Mouse (Mus musculus): ENCODE results near the gene Pate1. TPM values are rescaled to one million over a fixed set of nuclear protein-coding genes. Genes with fewer than 3 reads are reported as not detected.

Pate1 gene
- not detected in 2 replicates for polyA plus RNA-seq (2014; fragmentation: Nextera tagmentation; extraction: Ambion mirVana)

DNA sequence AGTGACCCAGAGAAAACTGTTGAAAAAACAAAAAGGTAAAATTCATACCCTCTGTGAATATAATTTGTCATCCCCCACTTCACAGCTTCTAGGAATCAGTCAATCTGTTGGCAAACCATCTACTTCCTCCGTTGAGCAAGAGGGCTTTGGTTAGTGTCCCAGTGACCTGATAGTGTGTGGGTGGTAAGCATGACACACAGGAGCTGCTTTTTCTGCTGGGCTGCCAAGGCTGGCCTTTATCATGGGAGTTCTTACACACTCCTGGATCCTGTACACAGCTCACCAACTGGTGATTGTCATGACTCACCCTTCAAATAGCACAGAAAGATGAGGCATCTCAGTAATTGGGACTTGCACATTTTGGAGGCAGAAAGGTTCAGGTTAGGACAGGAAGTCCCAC, at the start of gene Pate1:
Gene Pate1, minus strand, starts transcription at position 378 of the 400 bp plus-strand sequence.
- Histone ChIP-seq H3K9ac (ENCODE audit: low read depth, low read length) (no peak within 1 kb of the TSS), H3K27me3 (replicated peaks; ENCODE audit: control insufficient read depth, insufficient read depth, low read length) (no peaks in the 10 kb centered on the region), H3K4me3 (ENCODE audit: low read depth, low read length) (no peak within 1 kb of the TSS), H3K36me3 (ENCODE audit: control insufficient read depth, insufficient read depth, low read length) (no peaks in the 10 kb centered on the region), H3K27ac (replicated peaks; ENCODE audit: low read depth, low read length) (no peak within 1 kb of the TSS), H3K9me3 (ENCODE audit: control insufficient read depth, low read length) (no peaks in the 10 kb centered on the region), H3K4me1 (ENCODE audit: control insufficient read depth, insufficient read depth, low read length) (no peaks in the 10 kb centered on the region), H3K4me2 (ENCODE audit: low read depth, low read length) (no peak within 1 kb of the TSS)
- no peak for ATAC-seq (ENCODE audit: low read depth)
- 36% methylated on average over 1 of the region's 1 CpGs for whole genome bisulfite sequencing
- DNase-seq (ENCODE audit: low spot score): no peak

DNA sequence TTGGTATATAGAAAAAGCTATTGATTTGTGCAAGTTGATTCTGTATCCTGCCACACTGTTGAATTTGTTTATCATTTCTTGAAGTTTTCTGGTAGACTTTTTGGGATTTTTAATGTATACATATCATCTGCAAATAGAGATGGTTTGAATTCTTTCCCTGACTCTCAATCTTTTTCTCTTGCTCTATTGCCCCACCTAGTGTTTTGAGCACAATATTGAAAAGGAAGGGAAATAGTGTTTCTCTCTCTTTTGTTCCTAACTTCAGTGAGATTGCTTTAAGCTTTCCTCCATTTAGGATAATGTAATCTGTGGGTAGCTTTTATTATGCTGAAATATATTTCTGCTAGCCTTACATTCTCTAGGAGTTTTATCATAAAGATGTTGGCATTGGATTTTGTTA, 20.1 kb upstream of the Pate1 start:
- Histone ChIP-seq H3K36me3 (ENCODE audit: control insufficient read depth, insufficient read depth, low read length) (no peaks in the 10 kb centered on the region), H3K4me1 (ENCODE audit: control insufficient read depth, insufficient read depth, low read length) (no peaks in the 10 kb centered on the region), H3K27me3 (replicated peaks; ENCODE audit: control insufficient read depth, insufficient read depth, low read length) (no peaks in the 10 kb centered on the region), H3K9me3 (ENCODE audit: control insufficient read depth, low read length) (no peaks in the 10 kb centered on the region), H3K9ac (ENCODE audit: low read depth, low read length) (no peak overlapping the region), H3K4me3 (ENCODE audit: low read depth, low read length) (no peak overlapping the region), H3K4me2 (ENCODE audit: low read depth, low read length) (no peak overlapping the region), H3K27ac (replicated peaks; ENCODE audit: low read depth, low read length) (no peak overlapping the region)
- no peak for DNase-seq (ENCODE audit: low spot score)
- ATAC-seq (ENCODE audit: low read depth): no peak

DNA sequence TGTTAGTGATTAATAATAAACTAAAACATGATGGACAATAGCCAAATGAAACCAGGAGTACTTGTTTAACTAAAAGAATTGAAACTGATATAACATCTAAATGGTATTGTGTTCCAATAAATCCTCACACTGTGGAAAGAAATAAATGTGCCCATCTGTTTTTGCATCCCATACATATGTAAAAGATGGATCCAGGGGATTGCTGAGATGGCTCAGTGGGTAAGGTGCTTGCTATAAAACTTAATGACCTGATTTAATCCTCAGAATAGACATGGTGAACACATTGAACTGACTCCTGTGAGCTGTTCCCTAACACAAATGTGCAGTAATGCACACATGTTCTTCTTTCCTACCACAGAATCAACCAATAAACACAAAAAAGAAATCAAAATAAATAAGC, 4.7 kb upstream of the Pate1 start:
- H3K27me3 ChIP-seq (replicated peaks; ENCODE audit: control insufficient read depth, insufficient read depth, low read length): no peaks in the 10 kb centered on the region
- no peaks in the 10 kb centered on the region for H3K9me3 ChIP-seq (ENCODE audit: control insufficient read depth, low read length)
- no peak overlapping the region for H3K4me2 ChIP-seq (ENCODE audit: low read depth, low read length)
- no peak overlapping the region for H3K9ac ChIP-seq (ENCODE audit: low read depth, low read length)
- no peak overlapping the region for H3K4me3 ChIP-seq (ENCODE audit: low read depth, low read length)
- no peak overlapping the region for H3K27ac ChIP-seq (replicated peaks; ENCODE audit: low read depth, low read length)
- H3K4me1 ChIP-seq (ENCODE audit: control insufficient read depth, insufficient read depth, low read length): no peaks in the 10 kb centered on the region
- H3K36me3 ChIP-seq (ENCODE audit: control insufficient read depth, insufficient read depth, low read length): no peaks in the 10 kb centered on the region
- no peak for ATAC-seq (ENCODE audit: low read depth)
- no peak for DNase-seq (ENCODE audit: low spot score)

DNA sequence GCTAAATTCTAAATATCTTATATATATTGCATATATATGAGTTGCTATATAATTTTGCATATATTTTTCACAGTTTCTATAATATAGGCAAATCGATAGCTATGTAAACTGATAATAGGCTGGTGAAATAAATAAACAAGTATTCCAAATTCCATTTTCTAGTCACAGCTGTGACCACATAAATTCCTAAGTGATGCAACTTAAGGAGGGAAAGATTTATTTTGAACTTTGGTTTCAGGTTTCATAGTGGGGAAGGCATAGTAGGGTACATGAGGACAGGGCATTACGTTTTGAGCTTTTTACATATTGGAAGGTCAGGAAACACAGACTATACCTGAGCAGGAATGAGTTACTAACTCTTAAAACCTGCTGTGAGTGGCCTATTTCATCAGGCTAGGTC, 13.6 kb downstream of the Pate1 start:
- no peak for ATAC-seq (ENCODE audit: low read depth)

DNA sequence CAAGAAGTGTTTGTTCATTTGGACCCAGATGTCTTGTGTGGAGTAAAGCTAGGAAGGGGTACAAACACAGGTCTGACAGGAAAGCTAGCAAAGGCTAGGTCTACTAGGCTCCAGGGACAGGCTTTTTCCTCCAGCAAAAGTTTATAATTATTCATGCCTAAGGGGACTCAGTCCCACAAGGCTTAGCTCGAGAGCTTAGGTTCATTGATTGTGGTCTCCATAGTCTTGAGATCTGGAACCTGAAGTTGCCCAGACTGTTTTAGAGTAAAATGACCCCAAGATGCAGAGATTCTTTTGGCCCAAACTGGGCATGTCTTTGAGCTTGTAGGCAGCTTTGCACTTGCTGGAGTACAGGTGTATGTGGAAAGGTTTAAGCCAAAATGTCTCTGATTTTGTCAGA, 39.1 kb downstream of the Pate1 start, which contains the start of gene Pate3:
Gene Pate3, minus strand, starts transcription at position 101 of the 400 bp plus-strand sequence.
- Histone ChIP-seq H3K9me3 (ENCODE audit: control insufficient read depth, low read length) (no peaks in the 10 kb centered on the region), H3K27me3 (replicated peaks; ENCODE audit: control insufficient read depth, insufficient read depth, low read length) (no peaks in the 10 kb centered on the region), H3K36me3 (ENCODE audit: control insufficient read depth, insufficient read depth, low read length) (no peaks in the 10 kb centered on the region), H3K4me3 (ENCODE audit: low read depth, low read length) (no peak within 1 kb of the TSS), H3K9ac (ENCODE audit: low read depth, low read length) (no peak within 1 kb of the TSS), H3K4me2 (ENCODE audit: low read depth, low read length) (no peak within 1 kb of the TSS), H3K4me1 (ENCODE audit: control insufficient read depth, insufficient read depth, low read length) (no peaks in the 10 kb centered on the region), H3K27ac (replicated peaks; ENCODE audit: low read depth, low read length) (no peak within 1 kb of the TSS)
- 35% methylated on average over 1 of the region's 1 CpGs for WGBS
- no peak for ATAC-seq (ENCODE audit: low read depth)
- DNase-seq (ENCODE audit: low spot score): no peak

More for the DNA sequence above, 13.6 kb downstream of the Pate1 start:
- H3K9ac ChIP-seq (ENCODE audit: low read depth, low read length): no peak overlapping the region
- H3K36me3 ChIP-seq (ENCODE audit: control insufficient read depth, insufficient read depth, low read length): no peaks in the 10 kb centered on the region
- H3K27ac ChIP-seq (replicated peaks; ENCODE audit: low read depth, low read length): no peak overlapping the region
- no peak overlapping the region for H3K4me2 ChIP-seq (ENCODE audit: low read depth, low read length)
- H3K27me3 ChIP-seq (replicated peaks; ENCODE audit: control insufficient read depth, insufficient read depth, low read length): no peaks in the 10 kb centered on the region
- WGBS: 75% methylated on average over 2 of the region's 2 CpGs
- H3K4me3 ChIP-seq (ENCODE audit: low read depth, low read length): no peak overlapping the region
- H3K4me1 ChIP-seq (ENCODE audit: control insufficient read depth, insufficient read depth, low read length): no peaks in the 10 kb centered on the region
- no peaks in the 10 kb centered on the region for H3K9me3 ChIP-seq (ENCODE audit: control insufficient read depth, low read length)
- DNase-seq (ENCODE audit: low spot score): no peak

Other genes starting within 250 kb of the Pate1 start
- gene Gm1113, start 169.1 kb downstream of the Pate1 start, polyA plus RNA-seq (2014; fragmentation: Nextera tagmentation; extraction: Ambion mirVana): not detected in 2 replicates
- 3.7 and 4.9 TPM in 2 replicates for gene Ddx25, start 128.9 kb downstream of the Pate1 start, polyA plus RNA-seq (2014; fragmentation: Nextera tagmentation; extraction: Ambion mirVana)
- gene Pus3, start 128.8 kb downstream of the Pate1 start, polyA plus RNA-seq (2014; fragmentation: Nextera tagmentation; extraction: Ambion mirVana): 18.0 and 20.2 TPM in 2 replicates
- 0.24 and 0.61 TPM in 2 replicates for gene Pate2, start 117.1 kb downstream of the Pate1 start, polyA plus RNA-seq (2014; fragmentation: Nextera tagmentation; extraction: Ambion mirVana)
- 17.4 and 18.4 TPM in 2 replicates for gene Hyls1, start 117.0 kb downstream of the Pate1 start, polyA plus RNA-seq (2014; fragmentation: Nextera tagmentation; extraction: Ambion mirVana)
- not detected in 2 replicates for gene Pate4, start 75.4 kb downstream of the Pate1 start, polyA plus RNA-seq (2014; fragmentation: Nextera tagmentation; extraction: Ambion mirVana)
- 0.16 TPM in 1 of 2 replicates, not detected in the other for gene Pate3, start 39.2 kb downstream of the Pate1 start, polyA plus RNA-seq (2014; fragmentation: Nextera tagmentation; extraction: Ambion mirVana)
- not detected in 2 replicates for gene Gm17677, start 53.7 kb upstream of the Pate1 start, polyA plus RNA-seq (2014; fragmentation: Nextera tagmentation; extraction: Ambion mirVana)
- gene Gm17727, start 90.7 kb upstream of the Pate1 start, polyA plus RNA-seq (2014; fragmentation: Nextera tagmentation; extraction: Ambion mirVana): not detected in 2 replicates
- gene Gm27235, start 102.7 kb upstream of the Pate1 start, polyA plus RNA-seq (2014; fragmentation: Nextera tagmentation; extraction: Ambion mirVana): not detected in 2 replicates
- gene D730048I06Rik, start 102.7 kb upstream of the Pate1 start, polyA plus RNA-seq (2014; fragmentation: Nextera tagmentation; extraction: Ambion mirVana): not detected in 2 replicates
- gene 9230110F15Rik, start 156.8 kb upstream of the Pate1 start, polyA plus RNA-seq (2014; fragmentation: Nextera tagmentation; extraction: Ambion mirVana): not detected in 2 replicates
- gene 9230113P08Rik, start 221.0 kb upstream of the Pate1 start, polyA plus RNA-seq (2014; fragmentation: Nextera tagmentation; extraction: Ambion mirVana): not detected in 2 replicates

Measured in embryonic facial prominence, embryonic 14.5 days (tissue).